Mouse (Mus musculus) stomach, postnatal 0 days (tissue): Measurements from ENCODE around the gene Ntm. TPM values are rescaled to one million over a fixed set of nuclear protein-coding genes. Genes with fewer than 3 reads are reported as not detected.

Experiments used
- ATAC-seq: fragments of 200-750 bp; cut with Nextera tagmentation; 2 replicates; pipeline ENCODE4 v1.8.0; 2017; ENCODE audit not compliant: low FRiP score, low TSS enrichment
- DNase-seq: peaks from one replicate; pipeline ENCODE4 v3.0.0-alpha.2; 2016; ENCODE audit warnings: low spot score
- H3K27ac ChIP-seq: fragments of 300-500 bp; sonication (generic); replicated peaks from 2 replicates; pipeline ENCODE4 v1.5.1; 2014; ENCODE audit warnings: mild to moderate bottlenecking, control low read depth
- H3K27me3 ChIP-seq: fragments of 300-500 bp; sonication (generic); 2 replicates; pipeline ENCODE4 v1.6.1; 2014; ENCODE audit warnings: low read length; ENCODE audit not compliant: control insufficient read depth, insufficient read depth
- H3K36me3 ChIP-seq: fragments of 300-500 bp; sonication (generic); 2 replicates; pipeline ENCODE4 v1.6.1; 2014; ENCODE audit warnings: low read length, mixed read lengths; ENCODE audit not compliant: control insufficient read depth, insufficient read depth
- H3K4me1 ChIP-seq: fragments of 300-500 bp; sonication (generic); replicated peaks from 2 replicates; pipeline ENCODE4 v1.6.1; 2014; ENCODE audit warnings: antibody characterized with exemption; ENCODE audit not compliant: control insufficient read depth, insufficient read depth
- H3K4me2 ChIP-seq: fragments of 300-500 bp; sonication (generic); replicated peaks from 2 replicates; pipeline ENCODE4 v1.6.1; 2014; ENCODE audit warnings: low read depth, mild to moderate bottlenecking, control low read depth, moderate library complexity
- H3K4me3 ChIP-seq: fragments of 300-500 bp; sonication (generic); 2 replicates; pipeline ENCODE4 v1.5.1; 2014; ENCODE audit warnings: low read depth, low read length, control low read depth
- H3K9ac ChIP-seq: fragments of 300-500 bp; sonication (generic); 2 replicates; pipeline ENCODE4 v1.6.1; 2014; ENCODE audit warnings: mild to moderate bottlenecking, low read length, control low read depth, mixed read lengths
- H3K9me3 ChIP-seq: fragments of 300-500 bp; sonication (generic); 2 replicates; pipeline ENCODE4 v1.6.1; 2016; ENCODE audit warnings: low read length; ENCODE audit not compliant: control insufficient read depth
- CTCF ChIP-seq: IDR thresholded peaks from 2 replicates; pipeline ENCODE4 v1.5.1; 2016; ENCODE audit warnings: antibody characterized with exemption, low read depth, mild to moderate bottlenecking, moderate library complexity
- EP300 ChIP-seq: optimal IDR thresholded peaks from 2 replicates; pipeline ENCODE3; 2016; ENCODE audit warnings: antibody characterized with exemption
- WGBS: fragments of 180-500 bp; shearing (Covaris S2); extraction: QIAGEN DNeasy Blood & Tissue Kit; methylation state at CpG from one replicate; pipeline ENCODE4 v1.1.7; 2014; 5-methylcytosine and 5-hydroxymethylcytosine counted together
- polyA plus RNA-seq: library from polyadenylated mRNA; unstranded; fragments of >200 nt; fragmentation: Nextera tagmentation; extraction: Ambion mirVana; gene quantifications from 2 replicates; pipeline ENCODE4 v1.2.1, GENCODE M21; 2015

The Ntm gene
- polyA plus RNA-seq, 1 experiment from 2014 or later = 5.9 TPM

DNA sequence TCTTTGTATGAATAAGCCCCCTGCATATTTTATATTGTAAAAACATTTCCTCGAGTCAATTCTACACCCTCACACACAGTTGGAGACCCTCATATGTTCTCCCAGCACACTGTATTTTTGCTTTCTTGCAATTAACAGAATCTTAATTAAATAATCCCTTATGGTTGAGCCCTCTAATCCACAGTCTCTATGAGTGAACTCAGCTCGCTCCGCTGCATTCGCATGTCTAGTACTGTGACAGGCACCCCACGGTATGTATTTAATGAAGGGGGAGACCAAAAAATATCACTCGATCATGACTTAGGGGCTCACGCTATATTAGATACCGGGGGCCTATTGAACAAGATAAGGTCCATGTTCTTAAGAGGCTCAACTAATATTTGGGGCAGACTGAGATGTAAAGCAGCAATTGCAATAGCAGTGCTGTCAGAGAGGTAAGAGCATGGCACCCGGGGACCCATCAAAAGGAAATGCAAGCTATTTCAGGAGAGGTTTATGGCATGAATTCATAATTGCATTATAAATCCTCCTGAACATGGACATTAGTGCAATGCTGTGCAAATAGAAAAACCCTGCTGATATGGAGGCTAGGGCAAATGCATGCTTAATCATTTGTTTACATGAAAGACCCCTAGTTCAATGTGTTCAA is 64.4 kb downstream of the Ntm start:
- H3K4me2 ChIP-seq = no peak overlapping the region
- H3K36me3 ChIP-seq = no peaks in the 10 kb centered on the region
- no peak for DNase-seq
- H3K9me3 ChIP-seq = no peaks in the 10 kb centered on the region
- ATAC-seq = no peak
- 78% methylated on average over 9 of the region's 9 CpGs for WGBS
- TF ChIP-seq EP300 (no peak), CTCF (no peak)
- no peak overlapping the region for H3K4me3 ChIP-seq
- H3K4me1 ChIP-seq = no peaks in the 10 kb centered on the region
- H3K9ac ChIP-seq = no peak overlapping the region
- H3K27ac ChIP-seq = no peak overlapping the region
- no peaks in the 10 kb centered on the region for H3K27me3 ChIP-seq

DNA sequence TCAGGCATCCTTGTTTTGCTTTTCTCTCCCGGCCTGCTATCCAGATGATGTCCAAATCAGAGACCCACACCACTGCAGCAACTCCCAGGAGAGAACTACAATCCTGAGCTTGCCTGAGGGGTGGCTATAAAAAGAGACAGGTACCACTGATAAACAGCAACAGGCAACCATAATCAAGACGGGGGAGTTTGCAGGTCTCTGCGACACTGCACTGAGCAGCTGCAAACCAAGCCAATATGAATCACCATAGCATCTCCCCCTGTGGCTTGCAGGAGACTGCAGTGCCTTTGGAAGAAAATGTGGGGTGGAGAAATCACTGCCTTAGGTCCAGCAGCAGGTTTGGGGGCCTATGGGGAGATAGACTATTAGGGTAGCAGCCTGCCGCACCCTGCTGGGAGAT is 65.5 kb downstream of the Ntm start:
- H3K27me3 ChIP-seq = no peaks in the 10 kb centered on the region
- no peak overlapping the region for H3K27ac ChIP-seq
- no peak overlapping the region for H3K9ac ChIP-seq
- no peak overlapping the region for H3K4me2 ChIP-seq
- H3K9me3 ChIP-seq = no peaks in the 10 kb centered on the region
- ATAC-seq (no peak), DNase-seq (no peak)
- no peaks in the 10 kb centered on the region for H3K36me3 ChIP-seq
- H3K4me3 ChIP-seq = no peak overlapping the region
- H3K4me1 ChIP-seq = no peaks in the 10 kb centered on the region
- WGBS = 85% methylated on average over 4 of the region's 4 CpGs
- TF ChIP-seq CTCF (no peak), EP300 (no peak)

DNA sequence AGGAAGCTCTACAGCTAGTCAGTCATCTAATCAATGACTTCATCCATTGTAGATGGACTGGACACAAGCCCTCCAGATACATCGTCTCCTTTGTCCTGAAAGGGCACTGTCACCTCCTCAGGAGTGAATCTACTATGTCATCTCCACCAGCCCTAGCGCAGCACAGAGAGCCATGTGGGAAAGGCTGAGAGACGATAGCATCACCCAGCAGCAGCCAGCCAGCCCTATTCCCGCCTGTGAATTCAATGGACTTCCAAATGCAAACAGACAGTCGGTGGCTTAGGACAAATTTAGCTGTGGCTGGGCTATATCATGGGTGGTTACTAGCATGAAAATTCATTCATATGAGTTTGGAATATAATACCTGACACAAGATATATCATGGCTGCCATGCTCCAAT is 70.1 kb downstream of the Ntm start:
- Histone ChIP-seq H3K4me3 (no peak overlapping the region), H3K36me3 (no peaks in the 10 kb centered on the region), H3K27ac (no peak overlapping the region), H3K9ac (no peak overlapping the region), H3K4me2 (no peak overlapping the region), H3K9me3 (no peaks in the 10 kb centered on the region), H3K4me1 (no peaks in the 10 kb centered on the region), H3K27me3 (no peaks in the 10 kb centered on the region)
- 69% methylated on average over 5 of the region's 5 CpGs for WGBS
- DNase-seq = no peak
- TF ChIP-seq CTCF (no peak), EP300 (no peak)
- ATAC-seq = no peak

DNA sequence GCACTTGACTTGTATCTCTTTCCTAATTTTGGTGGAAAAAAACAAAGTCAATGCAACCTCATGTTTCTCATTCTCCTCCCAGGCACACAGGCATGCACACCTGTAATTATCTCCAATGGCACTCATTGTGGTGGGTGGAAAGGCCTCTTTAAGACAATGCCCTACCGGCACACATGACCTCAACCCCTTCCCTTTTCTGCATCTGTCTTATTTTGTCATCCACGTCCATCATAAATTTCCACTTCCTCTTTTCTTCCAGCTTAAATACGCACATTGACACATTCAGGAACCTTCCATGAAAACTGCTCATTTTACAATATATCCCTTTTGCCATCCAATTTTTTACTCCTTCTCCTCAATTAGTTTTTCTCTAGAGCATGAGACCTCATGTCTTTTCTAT is 74.2 kb downstream of the Ntm start:
- 87% methylated on average over 3 of the region's 3 CpGs for WGBS
- no peak overlapping the region for H3K27ac ChIP-seq

DNA sequence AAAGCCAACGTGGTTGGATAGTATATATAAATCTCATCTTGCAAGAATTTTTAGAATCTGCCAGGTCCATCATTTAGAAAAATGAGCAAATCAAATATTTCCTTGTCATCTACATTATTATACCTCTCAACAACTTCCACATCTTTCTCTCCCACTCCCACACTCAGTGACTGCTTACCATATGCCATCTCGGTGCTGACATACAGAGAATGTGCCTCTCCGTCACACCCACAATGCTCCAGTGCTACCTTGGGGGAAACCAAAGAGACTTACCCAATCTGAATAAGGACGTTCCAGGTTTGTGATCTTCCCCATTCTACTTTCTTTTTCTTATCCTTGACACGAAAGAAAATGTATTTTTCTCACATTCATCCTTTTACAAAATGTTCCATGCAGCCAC is 75.0 kb downstream of the Ntm start:
- Histone ChIP-seq H3K4me3 (no peak overlapping the region), H3K4me1 (no peaks in the 10 kb centered on the region), H3K9ac (no peak overlapping the region), H3K27ac (no peak overlapping the region), H3K4me2 (no peak overlapping the region), H3K9me3 (no peaks in the 10 kb centered on the region), H3K36me3 (no peaks in the 10 kb centered on the region), H3K27me3 (no peaks in the 10 kb centered on the region)
- no peak for DNase-seq
- TF ChIP-seq CTCF (no peak), EP300 (no peak)
- ATAC-seq = no peak
- WGBS = 68% methylated on average over 5 of the region's 5 CpGs

More for the DNA sequence above, 74.2 kb downstream of the Ntm start:
- DNase-seq (no peak), ATAC-seq (no peak)
- no peak overlapping the region for H3K4me3 ChIP-seq
- no peak overlapping the region for H3K4me2 ChIP-seq
- no peaks in the 10 kb centered on the region for H3K36me3 ChIP-seq
- no peak overlapping the region for H3K9ac ChIP-seq
- no peak for TF ChIP-seq EP300
- no peak for TF ChIP-seq CTCF
- H3K9me3 ChIP-seq = no peaks in the 10 kb centered on the region
- no peaks in the 10 kb centered on the region for H3K4me1 ChIP-seq
- no peaks in the 10 kb centered on the region for H3K27me3 ChIP-seq

DNA sequence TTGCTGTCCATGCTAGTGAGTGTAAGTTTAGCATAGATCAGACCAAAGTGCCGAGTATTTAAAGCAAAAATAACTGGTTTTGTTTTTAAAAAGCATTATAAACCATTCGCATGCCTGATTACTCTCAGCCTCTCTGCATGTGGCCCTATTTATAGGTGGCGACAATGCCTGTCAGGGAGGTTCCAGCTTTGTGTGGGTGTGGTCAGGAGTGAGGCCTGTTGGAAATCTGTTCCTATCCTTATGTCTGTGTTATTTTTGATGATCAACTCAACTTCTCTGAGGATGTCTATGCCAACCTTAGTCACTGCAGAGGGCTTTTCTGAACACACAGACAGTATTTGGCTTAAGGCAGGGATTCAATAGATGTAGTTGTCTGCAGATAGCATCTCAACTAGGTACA is 78.9 kb downstream of the Ntm start:
- no peak for DNase-seq
- Histone ChIP-seq H3K4me1 (no peaks in the 10 kb centered on the region), H3K9me3 (no peaks in the 10 kb centered on the region), H3K9ac (no peak overlapping the region), H3K4me2 (no peak overlapping the region), H3K27ac (no peak overlapping the region), H3K27me3 (no peaks in the 10 kb centered on the region), H3K36me3 (no peaks in the 10 kb centered on the region), H3K4me3 (no peak overlapping the region)
- no peak for TF ChIP-seq CTCF
- ATAC-seq = no peak
- 82% methylated on average over 3 of the region's 3 CpGs for WGBS
